Mouse (Mus musculus): ENCODE data around the gene Rhob.
"Not testable (repeated sequence)": the region's sequence is repeated elsewhere in the genome, so short reads cannot be mapped to it uniquely, and the experiment has no call there.

Rhob gene

GRCm38 (mm10) chr12:8474836-8475387, 24.9 kb downstream of the Rhob start:
- no peak for DNase-seq (ENCODE audit: extremely low read depth, low read depth, low spot score)

DNA sequence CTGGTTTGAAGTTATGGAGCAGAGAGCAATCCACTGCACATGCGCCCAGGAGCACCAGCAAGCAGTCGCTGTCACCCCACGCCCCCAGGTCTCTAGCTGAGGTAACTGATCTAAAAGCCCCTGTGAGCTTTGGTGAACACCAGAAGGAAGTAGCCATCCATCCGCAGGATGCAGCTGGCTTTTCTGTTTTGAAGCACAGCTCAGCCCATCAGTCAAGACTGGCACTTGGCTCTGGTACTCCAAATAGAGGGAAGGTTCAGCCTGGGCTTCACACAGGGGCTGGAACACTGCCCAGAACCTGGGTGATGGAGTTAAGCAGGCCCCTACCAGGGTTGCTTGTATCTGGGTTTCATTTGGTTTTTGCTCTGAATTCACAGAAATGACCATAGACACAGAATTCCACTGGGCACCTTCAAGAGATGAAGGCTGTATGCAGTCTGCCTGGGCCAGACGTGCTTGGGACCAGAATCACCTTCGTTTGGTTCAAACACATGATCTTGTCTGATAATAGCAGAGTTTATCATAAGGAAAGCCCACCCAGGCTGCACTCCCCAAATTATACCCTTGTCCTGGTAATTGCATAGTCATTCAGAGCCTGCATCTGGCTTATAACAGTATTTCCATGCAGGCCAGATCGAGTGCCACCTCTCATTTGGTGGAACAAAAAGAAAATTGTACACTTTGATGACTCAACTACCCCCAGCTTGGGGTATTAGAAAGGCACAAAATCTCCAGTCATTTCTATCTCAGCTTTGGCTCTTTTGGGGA, 27.0 kb downstream of the Rhob start:
- DNase-seq (ENCODE audit: extremely low read depth, low read depth, low spot score) = no peak

GRCm38 (mm10) chr12:8472051-8472450, 27.8 kb downstream of the Rhob start:
- DNase-seq (ENCODE audit: extremely low read depth, low read depth, low spot score) = no peak

DNA sequence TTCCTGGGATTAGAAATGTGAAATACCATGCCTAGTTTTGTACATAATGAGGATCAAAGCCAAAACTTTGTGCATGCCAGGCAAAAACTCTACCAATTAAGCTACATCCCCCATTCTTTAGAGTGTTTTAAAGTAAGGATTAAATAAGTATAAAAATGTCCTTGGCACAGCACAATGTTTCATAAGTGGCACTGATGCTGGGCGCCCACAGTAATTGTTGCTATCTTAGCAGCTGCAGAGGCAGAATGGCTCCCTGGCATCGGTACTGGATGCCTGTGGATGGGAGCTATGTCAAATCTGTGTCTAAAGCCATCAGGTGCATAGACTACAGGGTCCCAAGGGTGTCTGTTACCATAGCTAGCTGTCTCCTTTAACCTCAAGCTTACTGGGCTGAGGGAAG, 28.8 kb downstream of the Rhob start:
- DNase-seq (ENCODE audit: extremely low read depth, low read depth, low spot score) = no peak

GRCm38 (mm10) chr12:8469742-8470494, 29.9 kb downstream of the Rhob start:
- no peak for DNase-seq (ENCODE audit: extremely low read depth, low read depth, low spot score)

DNA sequence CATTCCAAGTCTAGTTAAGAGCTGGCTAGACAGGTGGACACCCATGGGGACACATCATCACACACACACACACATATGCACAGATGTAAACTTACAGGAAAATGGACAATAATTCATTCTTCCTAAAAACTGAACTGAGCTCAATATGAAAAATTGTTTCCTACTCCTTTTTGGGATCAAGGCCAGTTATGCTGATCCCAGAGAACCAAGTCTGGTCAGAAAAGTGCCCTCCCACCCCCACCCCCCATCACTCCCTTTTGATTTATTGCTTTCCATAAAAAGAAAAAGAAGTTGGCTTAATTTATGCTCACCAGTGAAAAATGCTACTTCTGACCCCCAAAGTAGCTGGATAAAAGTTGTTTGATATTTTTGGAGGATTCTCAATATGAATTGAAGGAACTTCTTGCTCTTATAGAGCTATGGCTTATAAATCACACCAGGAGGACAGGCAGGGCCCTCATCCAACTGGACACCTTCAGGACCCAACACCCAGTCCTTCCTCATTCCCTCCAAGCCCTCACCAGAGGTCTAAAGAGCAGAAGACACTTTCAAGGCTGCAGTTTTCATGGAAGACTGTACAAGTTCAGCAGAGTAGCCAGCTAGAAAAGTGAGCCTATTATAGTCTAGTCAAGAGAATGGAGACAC, 31.5 kb downstream of the Rhob start:
- DNase-seq (ENCODE audit: extremely low read depth, low read depth, low spot score) = no peak

DNA sequence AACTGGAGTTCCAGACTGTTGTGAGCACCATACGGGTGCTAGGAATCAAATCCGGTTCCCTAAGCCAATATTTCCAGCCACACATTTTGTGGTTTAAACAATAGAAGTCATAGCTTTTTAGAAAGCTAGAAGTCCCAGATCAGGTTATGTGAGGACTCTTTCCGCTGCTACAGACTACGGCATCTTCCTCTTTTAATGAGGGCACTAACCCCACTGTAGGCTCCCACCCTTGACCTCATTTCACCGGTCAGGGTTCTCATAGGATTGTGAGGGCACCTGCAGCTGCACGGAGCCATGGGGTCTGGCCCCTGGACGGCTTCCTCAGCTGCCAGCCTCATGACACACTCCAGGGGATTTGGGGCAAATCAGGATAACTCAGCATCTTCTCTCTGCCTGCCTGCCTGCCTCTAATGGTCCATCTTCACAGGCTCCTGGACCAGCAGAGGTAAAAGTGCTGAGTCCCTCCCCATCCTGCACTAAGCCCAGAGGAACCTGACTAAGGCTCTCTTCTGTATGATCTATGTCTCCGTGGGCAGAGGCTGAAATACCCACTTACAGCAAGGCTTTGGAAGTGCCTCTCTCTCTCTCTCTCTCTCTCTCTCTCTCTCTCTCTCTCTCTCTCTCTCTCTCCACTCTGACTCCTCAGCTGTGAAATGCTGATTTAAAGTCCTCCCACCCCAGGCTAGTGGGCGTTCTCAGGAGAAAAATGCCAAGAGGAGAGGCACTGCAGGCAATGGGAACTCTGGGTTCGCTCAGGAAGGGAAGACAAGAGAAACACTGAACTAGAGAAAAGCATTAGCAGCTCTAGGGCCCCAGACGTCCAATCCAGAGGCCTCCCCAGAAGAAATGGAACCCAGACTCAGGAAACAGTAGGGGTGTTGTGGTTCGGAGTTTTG, 32.5 kb downstream of the Rhob start:
- no peak for DNase-seq (ENCODE audit: extremely low read depth, low read depth, low spot score)

- DNase-seq (ENCODE audit: extremely low read depth, low read depth, low spot score) = no peak
These were observed 34.1 kb downstream of the Rhob start for GRCm38 (mm10) chr12:8465680-8466079.

- DNase-seq (ENCODE audit: extremely low read depth, low read depth, low spot score) = no peak
These were observed 34.8 kb downstream of the Rhob start for GRCm38 (mm10) chr12:8464961-8465360.

DNA sequence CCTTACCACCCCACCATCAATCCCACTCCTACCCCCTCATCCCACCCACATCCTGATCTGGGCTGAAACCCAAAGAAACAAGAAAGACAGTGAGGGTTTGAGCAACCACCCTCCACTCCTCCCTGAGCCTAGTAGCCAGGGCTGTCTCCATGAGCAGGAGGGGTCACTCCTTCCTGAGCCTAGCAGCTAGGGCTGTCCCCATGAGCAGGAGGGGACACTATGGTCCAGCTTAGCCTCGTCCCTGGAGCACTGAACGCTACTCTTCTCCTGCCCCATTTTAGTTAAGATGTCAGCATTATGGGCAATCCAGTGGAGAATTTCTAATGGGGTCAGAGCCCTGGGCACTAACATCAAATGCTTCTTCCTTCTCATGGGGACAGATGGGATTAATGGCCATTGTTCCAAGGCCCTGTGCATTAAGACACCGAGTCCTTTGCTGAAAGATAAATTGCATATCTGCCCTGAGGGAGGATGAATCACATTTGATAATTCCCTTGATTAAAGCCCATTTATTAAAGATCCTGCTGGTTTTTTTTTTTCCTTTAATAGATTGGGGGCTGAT, 36.1 kb downstream of the Rhob start:
- no peak for DNase-seq (ENCODE audit: extremely low read depth, low read depth, low spot score)

- DNase-seq (ENCODE audit: extremely low read depth, low read depth, low spot score) = no peak
These were observed 37.3 kb downstream of the Rhob start for GRCm38 (mm10) chr12:8462533-8462932.

DNA sequence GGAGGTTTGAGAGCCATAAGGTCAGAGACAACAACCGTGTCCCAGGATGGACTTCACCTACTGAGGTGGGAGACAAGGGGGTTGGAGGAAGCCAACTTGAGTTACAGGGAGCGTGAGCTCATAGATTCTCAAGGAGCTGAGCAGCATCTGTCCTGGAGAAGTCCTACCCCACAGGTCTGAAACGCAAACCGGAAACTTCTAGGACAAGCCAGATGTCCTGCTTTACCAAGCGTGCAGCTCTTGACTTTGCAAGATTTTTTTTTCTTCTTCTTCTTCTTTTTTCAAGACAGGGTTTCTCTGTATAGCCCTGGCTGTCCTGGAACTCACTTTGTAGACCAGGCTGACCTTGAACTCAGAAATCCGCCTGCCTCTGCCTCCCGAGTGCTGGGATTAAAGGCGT, 38.2 kb downstream of the Rhob start:
- DNase-seq (ENCODE audit: extremely low read depth, low read depth, low spot score) = not testable (repeated sequence)

- DNase-seq (ENCODE audit: extremely low read depth, low read depth, low spot score) = no peak
These were observed 41.4 kb downstream of the Rhob start for GRCm38 (mm10) chr12:8458400-8458799.

GRCm38 (mm10) chr12:8457052-8457451, 42.8 kb downstream of the Rhob start:
- DNase-seq (ENCODE audit: extremely low read depth, low read depth, low spot score) = no peak

GRCm38 (mm10) chr12:8455046-8455445, 44.8 kb downstream of the Rhob start:
- DNase-seq (ENCODE audit: extremely low read depth, low read depth, low spot score) = no peak

- DNase-seq (ENCODE audit: extremely low read depth, low read depth, low spot score) = no peak
These were observed 45.3 kb downstream of the Rhob start for GRCm38 (mm10) chr12:8454487-8454886.

DNA sequence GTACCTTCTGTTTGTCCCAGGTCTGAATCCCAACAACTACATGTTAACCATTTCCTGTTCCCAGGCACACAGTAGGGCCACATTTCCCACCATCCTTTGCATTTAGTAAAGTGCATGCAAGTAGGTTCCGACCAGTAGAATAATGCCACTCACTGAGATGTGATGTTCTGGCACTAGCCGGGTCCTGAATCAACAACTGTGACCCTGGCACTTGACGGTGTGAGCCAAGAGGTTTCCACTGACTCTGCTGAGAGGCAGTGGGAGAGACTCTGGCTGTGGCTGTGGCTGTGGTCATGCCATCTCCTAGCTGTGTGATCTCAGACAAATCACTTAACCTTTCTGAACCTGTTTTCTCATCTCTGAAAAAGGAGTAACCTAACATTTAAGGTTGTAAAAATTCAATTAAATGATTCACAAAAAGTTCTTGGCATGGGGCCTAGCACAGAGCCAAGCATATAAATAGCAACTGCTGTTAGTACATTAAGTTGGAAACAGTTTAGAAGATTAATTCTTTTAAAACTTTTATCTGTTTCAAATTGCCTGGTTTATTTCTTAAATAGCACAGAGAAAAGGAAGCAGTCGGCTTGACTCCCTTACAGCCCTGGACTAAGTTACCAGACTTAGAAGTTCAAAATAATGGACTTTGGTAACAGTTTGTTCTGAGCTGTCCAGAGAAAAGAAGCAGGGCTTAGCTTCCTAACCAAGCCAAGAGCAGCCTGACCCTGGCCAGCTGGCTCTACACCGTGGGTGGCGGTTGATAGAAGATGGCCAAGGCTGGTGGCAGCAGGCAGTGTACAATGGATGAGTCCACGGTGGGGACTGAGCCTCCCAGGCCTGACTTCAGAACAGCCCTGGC, 46.8 kb downstream of the Rhob start:
- DNase-seq (ENCODE audit: extremely low read depth, low read depth, low spot score) = no peak

DNA sequence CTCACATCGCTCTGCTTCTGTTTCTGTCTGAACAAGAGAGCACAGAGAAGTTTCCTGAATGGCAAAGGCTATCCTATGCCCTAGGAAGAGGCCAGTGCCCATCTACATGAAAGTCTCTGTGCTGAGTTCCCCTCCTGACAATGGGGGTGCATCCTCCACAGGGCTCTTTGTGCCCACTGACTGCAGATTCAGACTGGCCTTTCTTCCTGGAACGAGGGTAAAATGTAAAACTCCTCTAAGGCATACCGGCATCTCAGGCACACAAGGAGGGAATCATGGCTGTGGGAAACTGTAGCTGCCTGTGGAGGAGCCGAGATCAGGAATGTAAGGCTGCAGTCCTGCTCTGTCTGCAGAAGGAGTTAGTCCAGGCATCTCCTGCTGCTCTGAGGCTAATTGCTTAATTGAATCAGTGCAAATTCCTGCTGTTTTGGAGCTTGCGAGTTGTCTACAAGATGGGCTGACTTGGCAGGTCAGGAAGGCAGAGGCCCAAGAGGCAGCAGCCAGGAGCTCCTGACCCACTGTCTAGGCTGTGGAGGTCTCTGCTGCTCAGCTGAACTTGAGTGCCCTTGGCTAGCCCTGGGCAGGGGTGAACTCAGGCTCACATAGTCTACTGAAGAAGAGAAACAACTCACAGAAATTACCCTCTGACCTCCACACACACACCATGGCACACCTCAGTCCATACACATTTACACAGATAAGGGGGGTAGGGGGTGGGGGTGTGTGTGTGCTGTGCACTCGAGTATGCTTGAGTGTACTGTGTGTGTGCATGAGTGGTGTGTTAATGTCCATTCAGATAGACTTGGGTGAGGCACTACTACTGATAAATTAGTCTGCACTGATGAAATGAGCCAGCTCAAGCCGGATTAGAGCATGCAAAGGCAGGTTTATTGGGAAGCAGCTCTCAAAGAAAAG, 48.0 kb downstream of the Rhob start:
- no peak for DNase-seq (ENCODE audit: extremely low read depth, low read depth, low spot score)

All from fat pad, adult 2 months (tissue).